Mouse (Mus musculus) midbrain, embryonic 11.5 days (tissue): ENCODE measurements around the gene Gm10668. TPM values are rescaled to one million over a fixed set of nuclear protein-coding genes. Genes with fewer than 3 reads are reported as not detected.
"Not testable (repeated sequence)": the region's sequence is repeated elsewhere in the genome, so short reads cannot be mapped to it uniquely, and the experiment has no call there.

Experiments
- ATAC-seq: fragments of 200-750 bp; cut with Nextera tagmentation; 2 replicates; pipeline ENCODE4 v1.8.0; 2017; ENCODE audit warnings: moderate TSS enrichment, moderate library complexity; ENCODE audit not compliant: low FRiP score
- DNase-seq: peaks from one replicate; pipeline ENCODE4 v3.0.0; 2015; ENCODE audit warnings: low spot score; ENCODE audit errors: missing footprints
- H3K27ac ChIP-seq: fragments of 300-500 bp; sonication (generic); 2 replicates; pipeline ENCODE4 v1.5.1; 2014; ENCODE audit warnings: low read depth, low read length
- H3K27me3 ChIP-seq: fragments of 300-500 bp; sonication (generic); 2 replicates; pipeline ENCODE4 v1.6.1; 2014; ENCODE audit warnings: mild to moderate bottlenecking, low read length, moderate library complexity, mixed read lengths; ENCODE audit not compliant: control insufficient read depth, insufficient read depth
- H3K36me3 ChIP-seq: fragments of 300-500 bp; sonication (generic); 2 replicates; pipeline ENCODE4 v1.6.1; 2014; ENCODE audit warnings: mild to moderate bottlenecking, low read length, moderate library complexity, mixed read lengths; ENCODE audit not compliant: control insufficient read depth, insufficient read depth
- H3K4me1 ChIP-seq: fragments of 300-500 bp; sonication (generic); 2 replicates; pipeline ENCODE4 v1.6.1; 2014; ENCODE audit warnings: low read length; ENCODE audit not compliant: control insufficient read depth, insufficient read depth
- H3K4me2 ChIP-seq: fragments of 300-500 bp; sonication (generic); 2 replicates; pipeline ENCODE4 v1.6.1; 2014; ENCODE audit warnings: mild to moderate bottlenecking, moderate library complexity
- H3K4me3 ChIP-seq: fragments of 300-500 bp; sonication (generic); 2 replicates; pipeline ENCODE4 v1.5.1; 2014; ENCODE audit warnings: low read depth, low read length
- H3K9ac ChIP-seq: fragments of 300-500 bp; sonication (generic); 2 replicates; pipeline ENCODE4 v1.6.1; 2014; ENCODE audit warnings: low read length
- H3K9me3 ChIP-seq: fragments of 300-500 bp; sonication (generic); 2 replicates; pipeline ENCODE4 v1.6.1; 2016; ENCODE audit warnings: low read length; ENCODE audit not compliant: control insufficient read depth
- WGBS: fragments of 180-500 bp; shearing (Covaris S2); extraction: QIAGEN DNeasy Blood & Tissue Kit; methylation state at CpG from one replicate; pipeline ENCODE4 v1.1.7; 2014; 5-methylcytosine and 5-hydroxymethylcytosine counted together
- polyA plus RNA-seq: library from polyadenylated mRNA; unstranded; fragments of >200 nt; fragmentation: Nextera tagmentation; extraction: Ambion mirVana; gene quantifications from 2 replicates; pipeline ENCODE4 v1.2.1, GENCODE M21; 2014

Gm10668 gene
- polyA plus RNA-seq: not detected in 2 replicates

GRCm38 (mm10) chr7:20730524-20730923 lies at the start of gene Gm10668:
Gm10668 (minus strand) TSS chr7:20730624.
- H3K27ac ChIP-seq, H3K4me3 ChIP-seq, ATAC-seq, H3K36me3 ChIP-seq, H3K9me3 ChIP-seq, H3K4me2 ChIP-seq, H3K9ac ChIP-seq, DNase-seq, H3K27me3 ChIP-seq, H3K4me1 ChIP-seq: not testable (repeated sequence)
- no CpG with 5 or more reads among the region's 1 CpGs for WGBS

GRCm38 (mm10) chr7:20770885-20771284 lies 40.5 kb upstream of the Gm10668 start, which contains the start of gene Vmn1r112:
Vmn1r112 (plus strand) TSS chr7:20771185.
- not testable (repeated sequence) for H3K36me3 ChIP-seq, DNase-seq, ATAC-seq, H3K4me2 ChIP-seq, H3K27ac ChIP-seq, H3K27me3 ChIP-seq, H3K9me3 ChIP-seq, H3K4me3 ChIP-seq, H3K4me1 ChIP-seq, H3K9ac ChIP-seq
- no CpG with 5 or more reads among the region's 3 CpGs for WGBS

- not testable (repeated sequence) for H3K4me1 ChIP-seq, H3K27ac ChIP-seq, H3K27me3 ChIP-seq, H3K36me3 ChIP-seq, H3K9me3 ChIP-seq, H3K9ac ChIP-seq, H3K4me2 ChIP-seq, DNase-seq, ATAC-seq, H3K4me3 ChIP-seq
- no CpG with 5 or more reads among the region's 2 CpGs for WGBS
Observed at GRCm38 (mm10) chr7:20703116-20703515, 27.3 kb downstream of the Gm10668 start, which contains the start of gene Vmn1r111. Vmn1r111 (minus strand) TSS chr7:20703216.

Other genes starting within 250 kb of the Gm10668 start
- not detected in 2 replicates for gene Vmn1r103, start 220.1 kb downstream of the Gm10668 start, polyA plus RNA-seq
- gene Vmn1r104, start 196.8 kb downstream of the Gm10668 start, polyA plus RNA-seq: not detected in 2 replicates
- gene Gm5726, start 184.9 kb downstream of the Gm10668 start, polyA plus RNA-seq: not detected in 2 replicates
- gene Gm4141, start 154.4 kb downstream of the Gm10668 start, polyA plus RNA-seq: not detected in 2 replicates
- not detected in 2 replicates for gene Gm4513, start 131.6 kb downstream of the Gm10668 start, polyA plus RNA-seq
- gene Vmn1r107, start 61.7 kb downstream of the Gm10668 start, polyA plus RNA-seq: not detected in 2 replicates
- not detected in 2 replicates for gene Vmn1r111, start 27.4 kb downstream of the Gm10668 start, polyA plus RNA-seq
- gene Vmn1r112, start 40.6 kb upstream of the Gm10668 start, polyA plus RNA-seq: not detected in 2 replicates
- gene Vmn1r113, start 56.7 kb upstream of the Gm10668 start, polyA plus RNA-seq: not detected in 2 replicates
- gene Vmn1r114, start 81.6 kb upstream of the Gm10668 start, polyA plus RNA-seq: not detected in 2 replicates
- not detected in 2 replicates for gene Vmn1r115, start 114.4 kb upstream of the Gm10668 start, polyA plus RNA-seq
- not detected in 2 replicates for gene Vmn1r116, start 141.6 kb upstream of the Gm10668 start, polyA plus RNA-seq
- not detected in 2 replicates for gene Vmn1r117, start 153.5 kb upstream of the Gm10668 start, polyA plus RNA-seq
- gene Vmn1r118, start 181.7 kb upstream of the Gm10668 start, polyA plus RNA-seq: not detected in 2 replicates